Mouse (Mus musculus) heart, postnatal 36 days (tissue): ENCODE data around the gene Pcbp3. TPM values are rescaled to one million over a fixed set of nuclear protein-coding genes. Genes with fewer than 3 reads are reported as not detected.

Experiments used
- DNase-seq, 2 experiments: peaks; one replicate each; pipeline ENCODE4 v3.0.0; 2021 to 2022
- intact Hi-C: fragments of 180-260 bp; cut with DNase I; formaldehyde crosslinking; loops from one replicate; pipeline ENCODE4 v1.15.1; 2025
- total RNA-seq, 2 experiments: library from RNA; stranded (reverse); gene quantifications; 2 replicates each; pipeline ENCODE4 v1.2.3; 2021

The Pcbp3 gene
- total RNA-seq, 2 experiments from 2014 or later, result 2.4 to 4.9 TPM

GRCm38 (mm10) chr10:76736764-76737163 lies 224.9 kb downstream of the Pcbp3 start:
- intact Hi-C loops, result loop anchor here (5.0 kb wide), 2 partner anchors 204 to 344 kb away; partner anchors contain the start of gene Lss
- DNase-seq, result no peak

- DNase-seq, result peak; percentile 80 to 84
- intact Hi-C loops, result loop anchor here (1.0 to 5.0 kb wide), 6 partner anchors 112 to 343 kb away; partner anchors contain the start of genes Col6a2, Lss, Mcm3ap and Ybey
Observed at GRCm38 (mm10) chr10:76734979-76735378, 226.7 kb downstream of the Pcbp3 start.

GRCm38 (mm10) chr10:76733677-76734068 lies 228.0 kb downstream of the Pcbp3 start:
- DNase-seq, result no peak
- intact Hi-C loops, result loop anchor here (2.0 to 5.0 kb wide), 2 partner anchors 183 to 266 kb away; partner anchors contain the start of genes Mcm3ap and Ybey

GRCm38 (mm10) chr10:76732881-76733676 lies 228.6 kb downstream of the Pcbp3 start:
- DNase-seq, result peak; percentile 82 to 83
- intact Hi-C loops, result loop anchor here (5.0 kb wide), 1 partner anchor 266 kb away; the partner anchor contains the start of genes Mcm3ap and Ybey

- intact Hi-C loops, result loop anchor here (5.0 kb wide), 1 partner anchor 265 kb away; the partner anchor contains the start of genes Mcm3ap and Ybey
- no peak for DNase-seq
Observed at GRCm38 (mm10) chr10:76732391-76732790, 229.3 kb downstream of the Pcbp3 start.

- intact Hi-C loops, result loop anchor here (5.0 kb wide), 1 partner anchor 264 kb away; the partner anchor contains the start of genes Mcm3ap and Ybey
- DNase-seq, result peak; percentile 50 to 64
Observed at GRCm38 (mm10) chr10:76731621-76732239, 230.0 kb downstream of the Pcbp3 start.

- DNase-seq, result peak; percentile 60 to 62
- intact Hi-C loops, result loop anchor here (5.0 kb wide), 1 partner anchor 263 kb away; the partner anchor contains the start of genes Mcm3ap and Ybey
Observed at GRCm38 (mm10) chr10:76729631-76730620, 231.8 kb downstream of the Pcbp3 start.

GRCm38 (mm10) chr10:76728369-76728768 lies 233.3 kb downstream of the Pcbp3 start:
- intact Hi-C loops, result loop anchor here (1.0 kb wide), 1 partner anchor 105 kb away; the partner anchor contains the start of gene Col6a2
- DNase-seq, result peak; percentile 79 to 85

GRCm38 (mm10) chr10:76727301-76727700 lies 234.4 kb downstream of the Pcbp3 start:
- intact Hi-C loops, result no loop called here
- DNase-seq, result no peak

GRCm38 (mm10) chr10:76726866-76727265 lies 234.8 kb downstream of the Pcbp3 start:
- intact Hi-C loops, result no loop called here
- no peak for DNase-seq

GRCm38 (mm10) chr10:76725682-76726285 lies 235.9 kb downstream of the Pcbp3 start, which contains the start of gene Col6a1:
TSS of gene Col6a1 (minus strand) at chr10:76726168.
- no peak for DNase-seq
- intact Hi-C loops, result no loop called here

- intact Hi-C loops, result no loop called here
- DNase-seq, result no peak
Observed at GRCm38 (mm10) chr10:76725097-76725496, 236.6 kb downstream of the Pcbp3 start.

- intact Hi-C loops, result no loop called here
- no peak for DNase-seq
Observed at GRCm38 (mm10) chr10:76724231-76724736, 237.4 kb downstream of the Pcbp3 start.

GRCm38 (mm10) chr10:76722751-76723450 lies 238.8 kb downstream of the Pcbp3 start:
- intact Hi-C loops, result no loop called here
- no peak for DNase-seq

- no peak for DNase-seq
- intact Hi-C loops, result no loop called here
Observed at GRCm38 (mm10) chr10:76721746-76722145, 239.9 kb downstream of the Pcbp3 start.

- DNase-seq, result no peak
- intact Hi-C loops, result no loop called here
Observed at GRCm38 (mm10) chr10:76721216-76721615, 240.5 kb downstream of the Pcbp3 start.

GRCm38 (mm10) chr10:76717631-76718030 lies 244.1 kb downstream of the Pcbp3 start:
- intact Hi-C loops, result no loop called here
- DNase-seq, result no peak

- no peak for DNase-seq
- intact Hi-C loops, result no loop called here
Observed at GRCm38 (mm10) chr10:76717026-76717425, 244.7 kb downstream of the Pcbp3 start.

GRCm38 (mm10) chr10:76714303-76714702 lies 247.4 kb downstream of the Pcbp3 start:
- no peak for DNase-seq
- intact Hi-C loops, result no loop called here
